Mouse (Mus musculus) heart, postnatal 10 days (tissue): ENCODE results near the gene Vim. TPM values are rescaled to one million over a fixed set of nuclear protein-coding genes. Genes with fewer than 3 reads are reported as not detected.
"Not testable (repeated sequence)": the region's sequence is repeated elsewhere in the genome, so short reads cannot be mapped to it uniquely, and the experiment has no call there.

ENCODE experiments used
- DNase-seq, 2 experiments: peaks; one replicate each; pipeline ENCODE4 v3.0.0; 2021
- intact Hi-C: fragments of 180-260 bp; cut with DNase I; formaldehyde crosslinking; loops from one replicate; pipeline ENCODE4 v1.15.1; 2025
- total RNA-seq, 2 experiments: library from RNA; stranded (reverse); gene quantifications; 2 replicates each; pipeline ENCODE4 v1.2.3; 2021

Gene Vim
- total RNA-seq, 2 experiments from 2014 or later: 921 to 996 TPM

DNA sequence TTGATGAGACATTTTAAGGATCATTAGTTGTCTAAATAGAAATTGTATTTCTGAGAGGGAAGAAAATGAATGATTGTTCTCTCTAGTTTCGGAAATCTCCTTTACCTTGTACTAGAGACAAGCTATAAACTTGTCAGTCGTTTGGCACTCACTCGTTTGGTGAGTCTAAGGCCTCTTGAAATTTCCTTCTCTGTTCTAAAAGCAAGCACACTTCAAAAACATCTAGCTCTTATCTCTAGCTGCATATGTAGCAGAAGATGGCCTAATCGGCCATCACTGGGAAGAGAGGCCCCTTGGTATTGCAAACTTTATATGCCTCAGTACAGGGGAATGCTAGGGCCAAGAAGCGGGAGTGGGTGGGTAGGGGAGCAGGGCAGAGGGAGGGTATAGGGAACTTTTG lies 29.9 kb downstream of the Vim start:
- intact Hi-C loops, DNase-seq: not testable (repeated sequence)

DNA sequence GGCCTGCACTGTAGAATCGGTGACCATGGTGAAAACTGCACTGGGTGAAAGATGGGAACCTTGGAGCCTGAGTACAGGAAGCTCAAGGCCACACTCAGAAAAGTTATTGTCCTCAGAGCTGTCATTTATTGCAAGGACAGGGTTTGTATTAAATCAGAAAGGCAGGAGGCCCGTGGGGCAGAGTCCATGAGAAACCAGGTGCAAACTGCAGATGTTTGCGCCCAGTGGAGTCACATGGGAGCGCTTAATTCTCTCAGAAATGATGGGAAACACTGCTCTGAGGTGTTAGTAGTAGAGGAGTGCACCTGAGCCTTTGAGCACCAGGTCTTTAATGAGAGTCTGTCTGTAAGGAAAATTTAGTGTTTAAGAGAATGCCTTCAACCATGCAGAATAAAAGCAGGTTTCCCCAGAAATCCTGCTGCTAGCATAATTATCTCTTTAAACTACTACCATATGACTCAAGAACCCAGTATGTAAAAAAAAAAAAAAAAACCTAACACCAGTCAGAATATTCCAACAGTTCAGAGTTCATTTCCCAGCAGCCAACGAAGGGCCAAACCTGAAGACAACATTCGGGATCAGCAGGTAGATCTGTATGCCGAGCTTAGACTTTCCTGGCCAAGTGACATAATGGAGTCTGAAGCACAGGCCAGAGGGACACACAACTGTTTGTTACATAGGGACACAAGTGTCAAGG lies 56.6 kb downstream of the Vim start:
- DNase-seq: no peak
- intact Hi-C loops: no loop called here

Other genes starting within 250 kb of the Vim start
- gene Cubn, start 82.1 kb upstream of the Vim start, total RNA-seq: 1 to 10 TPM; 1.6 to 1.7 TPM
- 10 to 100 TPM in 1 of 2 experiments, 1 to 10 TPM in 1; 9.4 to 11.1 TPM for gene Trdmt1, start 29.3 kb upstream of the Vim start, total RNA-seq
- gene St8sia6, start 220.1 kb downstream of the Vim start, total RNA-seq: 1 to 10 TPM; 1.3 to 1.8 TPM